Mouse (Mus musculus) heart, postnatal 25 days (tissue): ENCODE data around the gene Tspan17. TPM values are rescaled to one million over a fixed set of nuclear protein-coding genes. Genes with fewer than 3 reads are reported as not detected.

Experiments used
- DNase-seq: peaks from one replicate; pipeline ENCODE4 v3.0.0; 2022; ENCODE audit warnings: low spot score
- intact Hi-C: fragments of 180-260 bp; cut with DNase I; formaldehyde crosslinking; loops from one replicate; pipeline ENCODE4 v1.15.1; 2025
- total RNA-seq, 2 experiments: library from RNA; stranded (reverse); gene quantifications; 2 replicates each; pipeline ENCODE4 v1.2.3; 2021

Tspan17 gene
- total RNA-seq, 2 experiments from 2014 or later = 8.6 to 12.3 TPM

DNA sequence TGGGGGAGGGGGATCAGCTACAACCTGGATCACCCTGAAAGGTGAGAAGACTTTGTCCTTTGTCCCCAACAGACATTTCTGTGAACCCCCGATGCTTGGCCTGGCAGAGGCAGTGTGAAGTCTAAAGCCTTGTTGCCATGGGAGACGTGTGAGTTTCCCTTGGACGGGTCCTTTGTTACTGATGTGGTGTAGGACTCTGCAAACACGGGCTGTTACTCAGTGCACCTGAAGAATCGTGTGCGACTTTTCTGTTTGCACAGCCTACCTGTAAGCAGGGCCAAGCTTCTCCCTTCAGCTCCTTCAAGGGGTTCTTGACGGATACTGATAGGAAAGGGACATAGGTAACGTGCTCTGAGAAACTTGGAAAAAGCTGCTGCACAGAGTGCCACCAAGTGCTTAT, 55.4 kb downstream of the Tspan17 start:
- DNase-seq = no peak
- intact Hi-C loops = no loop called here

Other genes with a start within 250 kb of the Tspan17 start
- 10 to 100 TPM; 88.2 to 99.5 TPM for gene 4833439L19Rik, start 223.9 kb upstream of the Tspan17 start, total RNA-seq
- 1 to 10 TPM; 4.5 to 6.1 TPM for gene Arl10, start 214.4 kb upstream of the Tspan17 start, total RNA-seq
- 10 to 100 TPM; 15.2 to 15.6 TPM for gene Nop16, start 199.3 kb upstream of the Tspan17 start, total RNA-seq
- 100 to 1,000 TPM; 202 to 205 TPM for gene Higd2a, start 199.2 kb upstream of the Tspan17 start, total RNA-seq
- gene Cltb, start 178.0 kb upstream of the Tspan17 start, total RNA-seq = 10 to 100 TPM; 92.6 to 99.7 TPM
- gene Faf2, start 167.6 kb upstream of the Tspan17 start, total RNA-seq = 10 to 100 TPM; 20.0 to 23.3 TPM
- gene Rnf44, start 95.5 kb upstream of the Tspan17 start, total RNA-seq = 10 to 100 TPM; 45.2 to 54.2 TPM
- gene Cdhr2, start 87.9 kb upstream of the Tspan17 start, total RNA-seq = not detected
- not detected for gene Gprin1, start 39.5 kb upstream of the Tspan17 start, total RNA-seq
- not detected for gene Sncb, start 22.8 kb upstream of the Tspan17 start, total RNA-seq
- gene Eif4e1b, start 5.4 kb upstream of the Tspan17 start, total RNA-seq = not detected
- 1 to 10 TPM in 1 of 2 experiments, under 1 TPM in 1; 0.73 to 1.1 TPM for gene Unc5a, start 160.0 kb downstream of the Tspan17 start, total RNA-seq
- under 1 TPM; 0.95 to 0.99 TPM for gene Hk3, start 232.0 kb downstream of the Tspan17 start, total RNA-seq